Mouse (Mus musculus): Measurements from ENCODE around the gene Mylk2. TPM values are rescaled to one million over a fixed set of nuclear protein-coding genes. Genes with fewer than 3 reads are reported as not detected.
A peak's percentile ranks its signal among the peaks of the same experiment; 100 is the strongest.

Mylk2 gene
- total RNA-seq, 1 experiment: 0.22 TPM

DNA sequence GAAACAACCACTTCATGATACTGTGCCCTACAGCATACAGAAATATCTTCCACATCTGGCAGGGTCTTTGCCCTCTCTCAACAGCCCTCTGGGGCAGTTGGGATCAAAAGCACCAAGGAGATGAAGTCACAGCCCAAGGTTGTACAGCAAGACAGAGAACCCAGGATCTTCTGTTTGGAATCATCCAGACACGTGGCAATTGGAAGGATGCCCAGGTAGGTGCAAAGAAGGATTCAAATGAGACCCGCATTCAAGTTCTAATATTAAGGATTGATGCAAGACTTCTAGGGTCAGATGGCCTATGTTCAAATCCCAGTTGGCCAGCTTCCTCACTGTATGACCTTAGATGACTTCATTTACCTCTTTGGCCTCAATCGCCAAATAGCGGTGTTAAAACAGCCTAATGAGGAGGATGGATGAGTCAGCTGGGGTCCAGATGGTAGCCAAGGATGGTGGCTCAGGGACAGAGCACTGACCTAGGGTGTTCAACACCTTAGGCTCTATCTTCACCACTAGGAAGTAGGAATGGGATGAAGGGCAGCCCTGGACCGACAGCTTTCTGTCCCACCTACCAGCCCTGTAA lies 37.4 kb downstream of the Mylk2 start:
- TF ChIP-seq HCFC1 (IDR thresholded peaks at IDR 0.05; ENCODE audit: borderline replicate concordance, insufficient read depth, low read length) (no peak), ZNF384 (IDR thresholded peaks at IDR 0.05; ENCODE audit: low read depth, low read length) (no peak), CHD2 (IDR thresholded peaks at IDR 0.05; ENCODE audit: low read depth, low read length) (no peak), ZC3H11A (IDR thresholded peaks at IDR 0.05; ENCODE audit: borderline replicate concordance, low read depth, low read length) (no peak), MAFK (IDR thresholded peaks at IDR 0.05; ENCODE audit: insufficient read depth, low read depth, low read length) (no peak)
- no peak overlapping the region for H3K27ac ChIP-seq (ENCODE audit: insufficient read depth, low read depth, low read length, poor library complexity, severe bottlenecking)
- H3K4me1 ChIP-seq (ENCODE audit: control insufficient read depth in 2 of 2, insufficient read depth in 2 of 2, low read length in 2 of 2, poor library complexity in 1 of 2): peaks cover 0 to 5% of the 10 kb centered on the region in 2 experiments; a peak in 1 of 4 replicates
- no peaks in the 10 kb centered on the region for H3K9me3 ChIP-seq (ENCODE audit: control insufficient read depth, insufficient read depth, low read depth, low read length)
- H3K9ac ChIP-seq (ENCODE audit: insufficient read depth, low read depth, low read length, poor library complexity, severe bottlenecking): no peak overlapping the region
- no peak for DNase-seq (ENCODE audit: low read depth, low spot score)
- no peak overlapping the region for H3K4me3 ChIP-seq (ENCODE audit: insufficient read depth in 1 of 2, low read depth in 1 of 2, low read length in 2 of 2, poor library complexity in 1 of 2, severe bottlenecking in 1 of 2)
- no peaks in the 10 kb centered on the region for H3K36me3 ChIP-seq (ENCODE audit: control insufficient read depth, insufficient read depth, low read length, poor library complexity, severe bottlenecking)
- in situ Hi-C loops (cut with MboI; ENCODE audit: low sequenced_read_pairs in 2 of 2, unreplicated experiment in 2 of 2): no loop called here

DNA sequence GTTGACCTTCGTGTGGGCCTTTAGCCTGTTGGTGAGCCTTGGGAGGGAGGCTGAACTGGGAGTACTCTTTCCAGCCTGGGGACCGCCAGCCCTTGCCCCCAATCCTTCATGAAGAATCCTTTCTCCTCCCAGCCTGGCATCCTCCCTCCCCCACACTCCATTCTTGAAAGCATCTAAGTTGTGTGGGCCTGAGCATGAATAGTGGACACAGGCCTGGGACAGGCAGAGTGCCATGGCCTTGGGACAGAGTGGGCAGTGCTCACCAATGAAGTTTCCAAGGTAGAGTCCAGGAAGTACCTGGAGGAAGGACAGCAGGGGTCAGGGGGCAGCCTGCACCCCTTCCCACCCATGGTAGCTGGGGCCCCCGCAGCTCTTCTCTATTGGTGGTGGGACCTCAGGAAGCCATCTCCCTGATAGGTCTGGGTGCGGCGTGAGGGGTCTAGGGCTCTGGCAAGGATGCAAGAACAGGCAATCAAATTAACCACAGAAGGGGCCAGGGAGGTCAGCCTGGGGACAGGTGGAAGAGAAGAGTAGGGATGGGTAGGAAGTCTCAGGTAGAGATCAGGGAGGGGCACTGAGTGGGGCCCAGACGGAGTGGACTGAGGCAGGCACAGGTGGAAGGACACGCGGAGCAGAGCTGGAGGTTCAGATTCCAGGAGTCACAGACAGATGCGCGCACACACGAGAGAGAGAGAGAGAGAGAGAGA lies 39.4 kb downstream of the Mylk2 start:
- Histone ChIP-seq H3K9me3 (ENCODE audit: control insufficient read depth, insufficient read depth, low read depth, low read length) (no peaks in the 10 kb centered on the region), H3K9ac (ENCODE audit: insufficient read depth, low read depth, low read length, poor library complexity, severe bottlenecking) (no peak overlapping the region), H3K27ac (ENCODE audit: insufficient read depth, low read depth, low read length, poor library complexity, severe bottlenecking) (no peak overlapping the region; the same call in 1 of the 2 replicates), H3K4me3 (ENCODE audit: insufficient read depth in 1 of 2, low read depth in 1 of 2, low read length in 2 of 2, poor library complexity in 1 of 2, severe bottlenecking in 1 of 2) (peak overlapping the region in 1 of 2 experiments; percentile 84; a peak in 2 of 4 replicates), H3K36me3 (ENCODE audit: control insufficient read depth, insufficient read depth, low read length, poor library complexity, severe bottlenecking) (no peaks in the 10 kb centered on the region), H3K4me1 (ENCODE audit: control insufficient read depth in 2 of 2, insufficient read depth in 2 of 2, low read length in 2 of 2, poor library complexity in 1 of 2) (peaks cover 3 to 9% of the 10 kb centered on the region in 2 experiments; a peak in 2 of 4 replicates)
- in situ Hi-C loops (cut with MboI; ENCODE audit: low sequenced_read_pairs in 2 of 2, unreplicated experiment in 2 of 2): no loop called here
- TF ChIP-seq ZNF384 (IDR thresholded peaks at IDR 0.05; ENCODE audit: low read depth, low read length) (no peak), CHD2 (IDR thresholded peaks at IDR 0.05; ENCODE audit: low read depth, low read length) (no peak)
- no peak for DNase-seq (ENCODE audit: low read depth, low spot score)

DNA sequence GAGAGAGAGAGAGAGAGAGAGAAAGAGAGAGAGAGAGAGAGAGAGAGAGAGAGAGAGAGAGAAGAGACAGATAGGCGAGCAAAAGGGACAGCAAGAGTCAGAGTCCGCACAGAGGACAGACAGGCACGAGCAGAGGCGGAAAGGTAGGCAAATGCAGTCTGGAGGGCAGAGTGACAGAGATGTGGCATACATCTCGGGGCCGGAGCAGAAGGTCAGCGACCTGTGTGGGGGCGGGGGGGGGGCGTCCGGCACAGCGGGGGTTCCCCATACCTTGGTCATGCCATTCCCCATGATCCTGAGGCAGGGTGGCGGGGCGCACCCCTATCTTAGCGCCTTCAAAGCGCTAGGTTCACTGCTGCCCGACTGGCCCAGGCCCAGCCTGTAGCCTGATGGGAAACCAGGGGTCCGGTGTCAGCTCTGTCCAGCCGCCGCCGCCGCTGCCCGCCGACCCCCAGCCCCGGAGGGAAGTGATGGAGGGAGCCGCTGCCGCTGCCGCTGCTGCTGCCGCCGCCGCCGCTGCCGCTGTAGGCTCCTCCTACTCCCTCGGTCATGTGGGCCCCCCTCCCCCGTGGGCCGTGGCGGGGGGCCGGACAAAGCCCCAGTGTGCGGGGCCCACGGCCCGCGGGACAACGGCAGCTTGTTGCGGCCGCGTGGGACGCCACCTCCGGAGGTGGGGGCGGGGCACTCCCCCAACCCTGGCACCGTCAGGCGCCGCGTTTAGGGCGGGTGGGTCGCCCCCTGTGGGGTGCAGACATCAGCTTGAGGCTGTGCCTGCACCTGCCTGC lies 40.1 kb downstream of the Mylk2 start, which contains the start of gene Dusp15:
Dusp15 (minus strand) TSS at position 634 of the 785 bp plus-strand sequence.
- Histone ChIP-seq H3K36me3 (ENCODE audit: control insufficient read depth, insufficient read depth, low read length, poor library complexity, severe bottlenecking) (no peaks in the 10 kb centered on the region), H3K9ac (ENCODE audit: insufficient read depth, low read depth, low read length, poor library complexity, severe bottlenecking) (peak within 1 kb of the TSS; percentile 43), H3K27ac (ENCODE audit: insufficient read depth, low read depth, low read length, poor library complexity, severe bottlenecking) (no peak within 1 kb of the TSS), H3K4me3 (ENCODE audit: insufficient read depth in 1 of 2, low read depth in 1 of 2, low read length in 2 of 2, poor library complexity in 1 of 2, severe bottlenecking in 1 of 2) (peak within 1 kb of the TSS; percentile 79 to 84), H3K9me3 (ENCODE audit: control insufficient read depth, insufficient read depth, low read depth, low read length) (no peaks in the 10 kb centered on the region), H3K4me1 (ENCODE audit: control insufficient read depth in 2 of 2, insufficient read depth in 2 of 2, low read length in 2 of 2, poor library complexity in 1 of 2) (peaks cover 3 to 9% of the 10 kb centered on the region in 2 experiments; a peak in 2 of 4 replicates)
- no peak for DNase-seq (ENCODE audit: low read depth, low spot score)
- TF ChIP-seq MAFK (IDR thresholded peaks at IDR 0.05; ENCODE audit: insufficient read depth, low read depth, low read length): no peak
- TF ChIP-seq ZC3H11A (IDR thresholded peaks at IDR 0.05; ENCODE audit: borderline replicate concordance, low read depth, low read length): no peak
- TF ChIP-seq CHD2 (IDR thresholded peaks at IDR 0.05; ENCODE audit: low read depth, low read length): no peak
- no peak for TF ChIP-seq ZNF384 (IDR thresholded peaks at IDR 0.05; ENCODE audit: low read depth, low read length)
- no peak for TF ChIP-seq HCFC1 (IDR thresholded peaks at IDR 0.05; ENCODE audit: borderline replicate concordance, insufficient read depth, low read length)
- in situ Hi-C loops (cut with MboI; ENCODE audit: low sequenced_read_pairs in 2 of 2, unreplicated experiment in 2 of 2): no loop called here

DNA sequence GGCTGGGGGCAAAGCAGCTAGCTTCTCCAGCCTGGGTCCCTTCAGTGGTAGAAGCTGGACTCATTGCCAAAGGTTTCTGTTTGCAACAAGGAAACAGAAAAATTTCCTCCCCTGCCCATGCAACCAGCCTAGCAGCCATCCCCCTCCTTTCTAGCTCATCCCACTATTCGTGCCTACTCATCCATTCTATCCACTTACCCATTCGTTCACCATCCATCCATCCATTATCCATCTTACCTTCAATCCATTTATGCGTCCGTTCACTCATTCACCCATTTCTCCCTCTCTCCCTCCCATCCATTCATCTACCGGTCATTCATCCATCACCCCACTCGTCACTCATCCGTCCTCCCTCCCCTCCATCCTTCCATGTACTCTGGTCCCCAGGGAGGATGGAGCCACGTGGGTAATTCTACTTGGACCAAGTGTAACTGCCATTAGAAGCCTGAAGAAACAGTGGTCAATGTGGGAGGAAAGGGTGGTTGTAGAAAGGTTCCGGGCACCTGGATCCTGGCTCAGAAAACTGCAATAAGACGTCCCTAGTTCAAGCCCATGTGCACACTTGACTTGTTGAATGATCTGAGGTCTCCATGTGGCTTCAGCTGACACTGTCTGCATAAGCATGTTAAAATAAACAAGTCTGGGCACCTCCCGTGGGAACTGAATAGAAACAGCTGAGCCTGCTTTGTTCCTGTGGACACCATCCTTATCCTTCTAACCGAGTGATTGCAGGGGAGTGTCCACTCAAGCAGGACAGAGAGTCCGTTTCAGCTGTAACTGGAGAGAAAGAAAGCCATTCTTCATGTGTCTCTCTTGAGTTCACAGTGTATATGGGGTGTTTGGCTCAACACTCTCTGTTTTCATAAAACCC lies 40.9 kb downstream of the Mylk2 start:
- Histone ChIP-seq H3K9ac (ENCODE audit: insufficient read depth, low read depth, low read length, poor library complexity, severe bottlenecking) (no peak overlapping the region), H3K36me3 (ENCODE audit: control insufficient read depth, insufficient read depth, low read length, poor library complexity, severe bottlenecking) (no peaks in the 10 kb centered on the region), H3K27ac (ENCODE audit: insufficient read depth, low read depth, low read length, poor library complexity, severe bottlenecking) (no peak overlapping the region), H3K9me3 (ENCODE audit: control insufficient read depth, insufficient read depth, low read depth, low read length) (no peaks in the 10 kb centered on the region), H3K4me3 (ENCODE audit: insufficient read depth in 1 of 2, low read depth in 1 of 2, low read length in 2 of 2, poor library complexity in 1 of 2, severe bottlenecking in 1 of 2) (peak overlapping the region; percentile 79 to 84; a peak in 3 of 4 replicates), H3K4me1 (ENCODE audit: control insufficient read depth in 2 of 2, insufficient read depth in 2 of 2, low read length in 2 of 2, poor library complexity in 1 of 2) (peaks cover 3 to 9% of the 10 kb centered on the region in 2 experiments; a peak in 2 of 4 replicates)
- no peak for DNase-seq (ENCODE audit: low read depth, low spot score)
- in situ Hi-C loops (cut with MboI; ENCODE audit: low sequenced_read_pairs in 2 of 2, unreplicated experiment in 2 of 2): no loop called here
- TF ChIP-seq HCFC1 (IDR thresholded peaks at IDR 0.05; ENCODE audit: borderline replicate concordance, insufficient read depth, low read length) (no peak), CHD2 (IDR thresholded peaks at IDR 0.05; ENCODE audit: low read depth, low read length) (no peak), ZNF384 (IDR thresholded peaks at IDR 0.05; ENCODE audit: low read depth, low read length) (no peak), MAFK (IDR thresholded peaks at IDR 0.05; ENCODE audit: insufficient read depth, low read depth, low read length) (no peak), ZC3H11A (IDR thresholded peaks at IDR 0.05; ENCODE audit: borderline replicate concordance, low read depth, low read length) (no peak)

All from ES-E14 (cell line).